Mouse (Mus musculus): ENCODE data around the gene Cfd.

- TF ChIP-seq POLR2A (IDR thresholded peaks at IDR 0.05; ENCODE audit: insufficient read depth, low read length) (no peak), CTCF (IDR thresholded peaks at IDR 0.05; ENCODE audit: low read depth, low read length) (no peak)
These were observed 19.9 kb downstream of the Cfd start, which contains the start of gene Gm26602 for GRCm38 (mm10) chr10:79910556-79910955.
